Mouse (Mus musculus) CD4-positive, CD25-positive, alpha-beta regulatory T cell, adult 2 months (primary cell): Measurements from ENCODE around the gene Cep55.

Experiments
- DNase-seq: peaks from one replicate; pipeline ENCODE4 v3.0.0-alpha.2; 2012; ENCODE audit warnings: low read depth, low spot score

The Cep55 gene

GRCm38 (mm10) chr19:38054720-38055192 lies at the start of gene Cep55:
Cep55 (plus strand) TSS chr19:38055011.
- DNase-seq: peak; percentile 99

GRCm38 (mm10) chr19:38011379-38011778 lies 43.4 kb upstream of the Cep55 start:
- no peak for DNase-seq

- DNase-seq: no peak
Measured at GRCm38 (mm10) chr19:38014443-38014842, 40.4 kb upstream of the Cep55 start.

GRCm38 (mm10) chr19:38015180-38015872 lies 39.5 kb upstream of the Cep55 start:
- DNase-seq: no peak

- no peak for DNase-seq
Measured at GRCm38 (mm10) chr19:38015873-38016254, 38.9 kb upstream of the Cep55 start.

- DNase-seq: no peak
Measured at GRCm38 (mm10) chr19:38022710-38023109, 32.1 kb upstream of the Cep55 start.

- no peak for DNase-seq
Measured at GRCm38 (mm10) chr19:38023603-38024002, 31.2 kb upstream of the Cep55 start.

GRCm38 (mm10) chr19:38025254-38026041 lies 29.4 kb upstream of the Cep55 start:
- no peak for DNase-seq

- no peak for DNase-seq
Measured at GRCm38 (mm10) chr19:38026211-38026624, 28.6 kb upstream of the Cep55 start.

GRCm38 (mm10) chr19:38027389-38027788 lies 27.4 kb upstream of the Cep55 start:
- DNase-seq: no peak

GRCm38 (mm10) chr19:38027881-38028521 lies 26.8 kb upstream of the Cep55 start:
- DNase-seq: no peak

GRCm38 (mm10) chr19:38029292-38029691 lies 25.5 kb upstream of the Cep55 start:
- DNase-seq: no peak

- DNase-seq: no peak
Measured at GRCm38 (mm10) chr19:38029871-38030270, 24.9 kb upstream of the Cep55 start.

GRCm38 (mm10) chr19:38030673-38031137 lies 24.1 kb upstream of the Cep55 start:
- peak; percentile 43 for DNase-seq

- DNase-seq: no peak
Measured at GRCm38 (mm10) chr19:38031144-38031543, 23.7 kb upstream of the Cep55 start.

- DNase-seq: no peak
Measured at GRCm38 (mm10) chr19:38032993-38033734, 21.6 kb upstream of the Cep55 start.

- no peak for DNase-seq
Measured at GRCm38 (mm10) chr19:38033735-38034057, 21.1 kb upstream of the Cep55 start.

GRCm38 (mm10) chr19:38034696-38035095 lies 20.1 kb upstream of the Cep55 start:
- DNase-seq: no peak

GRCm38 (mm10) chr19:38035766-38036165 lies 19.0 kb upstream of the Cep55 start:
- no peak for DNase-seq

- DNase-seq: no peak
Measured at GRCm38 (mm10) chr19:38038267-38038666, 16.5 kb upstream of the Cep55 start.

GRCm38 (mm10) chr19:38042261-38042722 lies 12.5 kb upstream of the Cep55 start:
- DNase-seq: no peak
